In genomic region chr9:112233378-112233777, GRCm38 (mm10) we compare ENCODE assay signal across 16 mouse cellular contexts. TPM values are rescaled to one million over a fixed set of nuclear protein-coding genes. Genes with fewer than 3 reads are reported as not detected.
DNase-seq lines count a peak whose midpoint lies in the region; ATAC-seq and TF ChIP-seq lines count a peak whose summit lies in the region.
"Had no signal": no experiment of that assay in that cellular context is flagged by ENCODE, and none has a peak within 500 bp of the region (broad histone marks: within the 10 kb centered on the region; RNA-seq: fewer than 3 reads in every experiment).

No protein-coding gene starts in this region.

- H3K4me1 ChIP-seq in embryonic facial prominence, embryonic 14.5 days (ENCODE audit: control insufficient read depth, insufficient read depth, low read length) = 0 out of 2 replicates have a peak, but pooled peaks cover 6% of the 10 kb centered on the region
- peaks cover 19% of the 10 kb centered on the region for H3K4me1 ChIP-seq in embryonic facial prominence, embryonic 10.5 days
- H3K4me1 ChIP-seq in midbrain, embryonic 12.5 days = peaks cover 13% of the 10 kb centered on the region
- peaks cover 19% of the 10 kb centered on the region for H3K4me1 ChIP-seq in midbrain, embryonic 10.5 days
- H3K4me1 ChIP-seq in forebrain, postnatal 0 days (ENCODE audit: insufficient read depth) = no peaks in the 10 kb centered on the region

- DNase-seq in embryonic facial prominence, embryonic 14.5 days (ENCODE audit: low spot score) = no peak
- no peak for DNase-seq in embryonic facial prominence, embryonic 10.5 days (ENCODE audit: low spot score)
- no peak for DNase-seq in midbrain, embryonic 10.5 days (ENCODE audit: low spot score)
- DNase-seq in forebrain, postnatal 0 days = no peak
- DNase-seq in naive thymus-derived CD4-positive, alpha-beta T cell, adult 2 months (ENCODE audit: low read depth) = peak; percentile 20
- DNase-seq in B cell, adult 2 months = no peak
- DNase-seq in adrenal gland, adult (ENCODE audit: inconsistent age in 2 of 2, low spot score in 1 of 2) = no peak
- DNase-seq: adrenal gland, adult 2 months; kidney, postnatal 10 days; lung, postnatal 14 days; spleen, adult 18-20 months had no signal

- H3K9me3 ChIP-seq in embryonic facial prominence, embryonic 14.5 days (ENCODE audit: control insufficient read depth, low read length) = no peaks in the 10 kb centered on the region
- H3K9me3 ChIP-seq in embryonic facial prominence, embryonic 10.5 days = no peaks in the 10 kb centered on the region
- H3K9me3 ChIP-seq in midbrain, embryonic 12.5 days = no peaks in the 10 kb centered on the region
- no peaks in the 10 kb centered on the region for H3K9me3 ChIP-seq in midbrain, embryonic 10.5 days (replicated peaks)
- H3K9me3 ChIP-seq in forebrain, postnatal 0 days (ENCODE audit: low read length) = no peaks in the 10 kb centered on the region
- H3K9me3 ChIP-seq: heart, embryonic 15.5 days; limb, embryonic 10.5 days had no signal

- H3K27me3 ChIP-seq in embryonic facial prominence, embryonic 14.5 days (replicated peaks; ENCODE audit: control insufficient read depth, insufficient read depth, low read length) = peaks cover 62% of the 10 kb centered on the region
- H3K27me3 ChIP-seq in embryonic facial prominence, embryonic 10.5 days (replicated peaks; ENCODE audit: low read depth, poor library complexity, severe bottlenecking) = peaks cover 77% of the 10 kb centered on the region
- H3K27me3 ChIP-seq in midbrain, embryonic 12.5 days = peaks cover 51% of the 10 kb centered on the region
- peaks cover 76% of the 10 kb centered on the region for H3K27me3 ChIP-seq in midbrain, embryonic 10.5 days (ENCODE audit: low read depth, poor library complexity, severe bottlenecking)
- H3K27me3 ChIP-seq in forebrain, postnatal 0 days (ENCODE audit: insufficient read depth, low read length) = no peaks in the 10 kb centered on the region

- no peak for TF ChIP-seq CTCF in forebrain, postnatal 0 days (IDR thresholded peaks at IDR 0.05; ENCODE audit: low read depth)

- peak overlapping the region; percentile 69; the same call in 1 of the 2 replicates for H3K4me2 ChIP-seq in embryonic facial prominence, embryonic 14.5 days (ENCODE audit: low read depth, low read length)
- H3K4me2 ChIP-seq in midbrain, embryonic 12.5 days (replicated peaks) = peak overlapping the region; percentile 93; the same call in 1 of the 2 replicates
- peak overlapping the region; percentile 72 for H3K4me2 ChIP-seq in forebrain, postnatal 0 days (ENCODE audit: low read depth)

- H3K9ac ChIP-seq in embryonic facial prominence, embryonic 14.5 days (ENCODE audit: low read depth, low read length) = no peak overlapping the region
- H3K9ac ChIP-seq in midbrain, embryonic 12.5 days (replicated peaks) = no peak overlapping the region
- peak overlapping the region; percentile 99 for H3K9ac ChIP-seq in forebrain, postnatal 0 days
- H3K9ac ChIP-seq: heart, embryonic 15.5 days; liver, embryonic 14.5 days had no signal

- ATAC-seq in embryonic facial prominence, embryonic 14.5 days (ENCODE audit: low read depth) = no peak
- ATAC-seq in midbrain, embryonic 12.5 days (ENCODE audit: low FRiP score, low read depth) = no peak
- no peak for ATAC-seq in forebrain, postnatal 0 days

- WGBS in embryonic facial prominence, embryonic 14.5 days = 48% methylated on average over 6 of the region's 6 CpGs
- 65% methylated on average over 6 of the region's 6 CpGs for WGBS in embryonic facial prominence, embryonic 10.5 days
- WGBS in midbrain, embryonic 12.5 days = 68% methylated on average over 6 of the region's 6 CpGs
- 62% methylated on average over 6 of the region's 6 CpGs for WGBS in midbrain, embryonic 10.5 days
- WGBS in forebrain, postnatal 0 days = 37% methylated on average over 6 of the region's 6 CpGs

- H3K4me3 ChIP-seq in embryonic facial prominence, embryonic 14.5 days (ENCODE audit: low read depth, low read length) = peak overlapping the region; percentile 42
- H3K4me3 ChIP-seq in embryonic facial prominence, embryonic 10.5 days = no peak overlapping the region
- no peak overlapping the region; the same call in 1 of the 2 replicates for H3K4me3 ChIP-seq in midbrain, embryonic 12.5 days
- no peak overlapping the region for H3K4me3 ChIP-seq in midbrain, embryonic 10.5 days
- H3K4me3 ChIP-seq in forebrain, postnatal 0 days (ENCODE audit: low read depth, low read length) = peak overlapping the region; percentile 71

- H3K27ac ChIP-seq in embryonic facial prominence, embryonic 14.5 days (replicated peaks; ENCODE audit: low read depth, low read length) = no peak overlapping the region
- H3K27ac ChIP-seq in embryonic facial prominence, embryonic 10.5 days (replicated peaks) = no peak overlapping the region
- no peak overlapping the region for H3K27ac ChIP-seq in midbrain, embryonic 12.5 days (replicated peaks)
- no peak overlapping the region for H3K27ac ChIP-seq in midbrain, embryonic 10.5 days (replicated peaks)
- H3K27ac ChIP-seq in forebrain, postnatal 0 days (ENCODE audit: low read depth, low read length) = peak overlapping the region; percentile 99
- H3K27ac ChIP-seq: heart, embryonic 15.5 days; limb, embryonic 10.5 days; liver, embryonic 14.5 days had no signal

- no peaks in the 10 kb centered on the region for H3K36me3 ChIP-seq in embryonic facial prominence, embryonic 14.5 days (ENCODE audit: control insufficient read depth, insufficient read depth, low read length)
- no peaks in the 10 kb centered on the region for H3K36me3 ChIP-seq in embryonic facial prominence, embryonic 10.5 days (replicated peaks)
- H3K36me3 ChIP-seq in midbrain, embryonic 12.5 days = no peaks in the 10 kb centered on the region
- no peaks in the 10 kb centered on the region for H3K36me3 ChIP-seq in midbrain, embryonic 10.5 days
- no peaks in the 10 kb centered on the region for H3K36me3 ChIP-seq in forebrain, postnatal 0 days (ENCODE audit: insufficient read depth)
- H3K36me3 ChIP-seq: heart, embryonic 15.5 days; limb, embryonic 10.5 days had no signal

RNA-seq across cellular contexts. Expression of gene Arpp21, which starts 2.4 kb away (rescaled TPM):
- polyA plus RNA-seq in embryonic facial prominence, embryonic 14.5 days (2014; fragmentation: Nextera tagmentation; extraction: Ambion mirVana) = 31.5 and 32.7 TPM in 2 replicates
- 0.63 and 1.8 TPM in 2 replicates for polyA plus RNA-seq in embryonic facial prominence, embryonic 10.5 days (2016; fragmentation: Nextera tagmentation; extraction: Ambion mirVana)
- polyA plus RNA-seq in midbrain, embryonic 12.5 days (2016; fragmentation: Nextera tagmentation; extraction: Ambion mirVana) = 8.6 and 10.1 TPM in 2 replicates
- polyA plus RNA-seq in midbrain, embryonic 10.5 days (2016; fragmentation: Nextera tagmentation; extraction: Ambion mirVana) = 1.1 and 1.3 TPM in 2 replicates
- total RNA-seq in forebrain, postnatal 0 days (2014; rRNA removed) = 151 and 230 TPM in 2 replicates
- polyA plus RNA-seq in forebrain, postnatal 0 days (2015; fragmentation: Nextera tagmentation; extraction: Ambion mirVana) = 118 and 122 TPM in 2 replicates
- polyA plus RNA-seq: urinary bladder, adult 2 months had no signal

Comparison
In these comparisons a context has a peak if more than half of its experiments do, and no peak if none do; other contexts are left out.
1. H3K4me3 ChIP-seq: peak in embryonic facial prominence, embryonic 14.5 days (single experiment) and forebrain, postnatal 0 days (single experiment); none in embryonic facial prominence, embryonic 10.5 days (single experiment), midbrain, embryonic 12.5 days (single experiment) and midbrain, embryonic 10.5 days (single experiment).
2. Peak in every context shown above with its lines, with median percentiles within 50 percentile points of each other: H3K4me2 ChIP-seq.